Mouse (Mus musculus): ENCODE measurements around the gene Rpl13a.

- TF ChIP-seq CTCF (IDR thresholded peaks at IDR 0.05; ENCODE audit: extremely low read depth, insufficient read length, insufficient replicate concordance, low read depth, low read length) (no peak), POLR2A (IDR thresholded peaks at IDR 0.05; ENCODE audit: low read depth, low read length) (no peak)
Measured at GRCm38 (mm10) chr7:45135370-45135769, 6.8 kb upstream of the Rpl13a start.
